Mouse (Mus musculus) bone marrow macrophage, adult 2 months (primary cell): ENCODE data around the gene Aco2. TPM values are rescaled to one million over a fixed set of nuclear protein-coding genes. Genes with fewer than 3 reads are reported as not detected.
A peak's percentile ranks its signal among the peaks of the same experiment; 100 is the strongest.

Experiments
- H3K27ac ChIP-seq: 2 replicates; pipeline ENCODE4 v1.5.1; 2012; ENCODE audit warnings: low read depth, low read length; ENCODE audit not compliant: insufficient read depth
- H3K4me1 ChIP-seq: 2 replicates; pipeline ENCODE4 v1.6.1; 2012; ENCODE audit warnings: low read length; ENCODE audit not compliant: control insufficient read depth, insufficient read depth
- H3K4me3 ChIP-seq: 2 replicates; pipeline ENCODE4 v1.5.1; 2012; ENCODE audit warnings: mild to moderate bottlenecking, low read length, moderate library complexity; ENCODE audit not compliant: insufficient read depth
- CTCF ChIP-seq: IDR thresholded peaks from 2 replicates; pipeline ENCODE4 v1.5.1; 2012; ENCODE audit warnings: low read depth, mild to moderate bottlenecking, low read length, moderate library complexity
- POLR2A ChIP-seq: IDR thresholded peaks from 2 replicates; pipeline ENCODE4 v1.6.1; 2012; ENCODE audit warnings: mild to moderate bottlenecking, low read depth, low read length, borderline replicate concordance
- polyA plus RNA-seq: library from polyadenylated mRNA; stranded (reverse); fragments of >200 nt; gene quantifications from 2 replicates; pipeline ENCODE4 v1.2.4, GENCODE M21; 2012; ENCODE audit not compliant: missing spikeins, insufficient read depth, insufficient read length

Aco2 gene
- polyA plus RNA-seq, 1 experiment = 97.0 TPM

DNA sequence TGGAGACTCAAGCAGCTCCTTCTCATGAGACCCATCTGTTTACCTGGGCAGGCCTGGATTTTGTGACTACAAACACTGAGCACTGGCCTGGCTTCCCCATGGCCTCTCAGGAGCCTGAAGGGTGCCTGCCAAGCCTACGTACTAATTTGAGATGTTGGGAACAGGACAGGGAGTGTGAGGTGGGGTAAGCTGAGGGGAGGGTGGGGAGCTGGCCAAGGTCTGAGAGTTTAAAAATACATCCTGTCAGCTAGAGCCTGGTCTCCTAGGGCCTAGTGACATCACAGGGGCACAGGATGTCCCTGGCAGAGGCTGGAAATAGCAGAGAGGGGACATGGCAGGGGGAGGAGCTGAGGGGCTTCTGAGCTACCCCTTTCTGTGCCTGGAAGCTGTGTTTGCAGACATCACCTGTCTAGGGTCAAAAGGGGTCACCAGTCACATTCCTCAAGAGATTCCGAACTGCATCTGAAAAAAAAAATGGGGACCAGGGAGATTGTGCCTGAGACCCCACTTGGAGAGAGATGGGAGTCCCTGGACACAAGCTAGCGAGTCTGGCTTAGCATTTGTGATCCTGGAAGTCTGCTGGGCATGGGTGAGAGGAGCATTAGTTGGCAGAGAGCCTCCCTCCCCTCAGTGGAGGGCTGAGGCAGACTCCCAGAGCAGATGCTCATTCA is 37.8 kb upstream of the Aco2 start:
- TF ChIP-seq POLR2A = no peak
- TF ChIP-seq CTCF = no peak
- Histone ChIP-seq H3K27ac (no peak overlapping the region), H3K4me3 (no peak overlapping the region), H3K4me1 (peaks cover 23% of the 10 kb centered on the region)

GRCm38 (mm10) chr15:81835007-81835880 is 36.9 kb upstream of the Aco2 start:
- TF ChIP-seq CTCF = no peak
- TF ChIP-seq POLR2A = no peak
- no peak overlapping the region for H3K4me3 ChIP-seq
- H3K27ac ChIP-seq = no peak overlapping the region
- peaks cover 29% of the 10 kb centered on the region for H3K4me1 ChIP-seq

DNA sequence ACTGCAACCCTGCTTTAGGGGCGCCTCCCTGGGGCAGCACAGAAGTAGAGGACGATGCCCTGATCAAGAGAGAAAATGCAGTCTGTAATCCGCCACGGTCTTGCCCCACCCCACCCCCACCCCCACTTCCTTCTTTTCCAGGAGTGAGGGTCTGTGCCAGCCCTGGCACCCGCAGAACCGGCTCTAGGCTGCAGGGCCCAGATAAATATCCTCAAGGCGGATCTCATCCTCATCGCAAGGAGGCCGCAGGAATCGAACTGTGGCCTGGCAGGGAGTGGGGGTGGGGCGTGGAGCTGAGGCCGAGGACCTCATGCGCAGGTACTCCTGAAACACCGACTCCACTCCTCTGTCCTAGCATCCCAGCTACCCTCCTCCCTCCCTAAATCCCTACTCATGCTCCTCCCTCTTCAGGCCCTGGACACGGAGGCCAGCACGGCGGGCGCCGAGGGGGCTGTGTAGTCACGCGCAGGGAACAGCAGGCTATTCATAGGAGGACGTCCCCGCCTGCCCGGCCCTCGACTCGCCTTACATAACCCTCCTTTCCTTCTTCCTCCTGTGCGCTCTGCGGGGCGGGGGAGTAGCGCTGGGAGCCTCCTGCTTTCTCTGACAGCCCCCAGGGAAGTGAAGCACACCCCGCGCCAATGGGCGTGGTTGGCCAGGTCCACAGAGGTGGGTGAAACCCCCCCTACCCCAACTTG is 35.8 kb upstream of the Aco2 start:
- H3K4me1 ChIP-seq = peaks cover 27% of the 10 kb centered on the region
- H3K27ac ChIP-seq = peak overlapping the region; percentile 65
- H3K4me3 ChIP-seq = peak overlapping the region; percentile 62
- TF ChIP-seq POLR2A (no peak), CTCF (no peak)

- H3K4me3 ChIP-seq = no peak overlapping the region
- H3K27ac ChIP-seq = no peak overlapping the region
- no peak for TF ChIP-seq CTCF
- TF ChIP-seq POLR2A = no peak
- peaks cover 27% of the 10 kb centered on the region for H3K4me1 ChIP-seq
These were observed 34.9 kb upstream of the Aco2 start for GRCm38 (mm10) chr15:81836966-81837920.

DNA sequence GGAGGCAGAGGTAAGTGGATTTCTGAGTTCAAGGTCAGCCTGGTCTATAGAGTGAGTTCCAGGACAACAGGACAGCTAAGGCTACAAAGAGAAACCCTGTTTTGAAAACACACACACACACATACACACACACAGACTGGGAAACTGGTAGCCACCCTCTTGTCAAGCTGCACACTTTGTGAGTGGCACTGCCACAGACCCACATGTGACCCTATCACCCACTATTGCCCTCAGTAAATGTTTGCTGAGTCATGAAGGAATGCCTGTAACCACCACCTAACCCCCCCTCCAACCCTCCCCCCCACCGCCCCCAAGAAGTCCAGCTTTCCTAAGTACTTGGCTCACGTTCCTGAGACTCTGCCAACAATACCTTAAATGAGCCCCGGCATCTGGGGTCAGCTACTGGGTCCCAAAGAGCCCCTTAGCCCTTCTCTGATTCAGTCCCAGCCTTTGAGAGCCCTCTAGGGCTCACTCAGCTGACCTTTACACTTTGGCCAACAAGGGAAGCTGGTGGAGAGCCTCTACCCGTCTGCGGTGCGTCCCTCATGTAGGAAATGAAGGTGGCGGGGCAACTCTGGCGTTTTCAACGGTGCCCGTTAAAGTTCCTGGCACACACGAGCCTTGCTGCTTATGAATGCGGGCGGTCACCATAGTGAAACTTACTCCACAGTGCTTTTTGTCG is 33.4 kb upstream of the Aco2 start:
- Histone ChIP-seq H3K27ac (no peak overlapping the region), H3K4me1 (peaks cover 27% of the 10 kb centered on the region), H3K4me3 (no peak overlapping the region)
- TF ChIP-seq CTCF (no peak), POLR2A (no peak)

- Histone ChIP-seq H3K4me3 (no peak overlapping the region), H3K27ac (no peak overlapping the region), H3K4me1 (peaks cover 27% of the 10 kb centered on the region)
- TF ChIP-seq POLR2A (no peak), CTCF (no peak)
These were observed 32.5 kb upstream of the Aco2 start for GRCm38 (mm10) chr15:81839634-81840033.

GRCm38 (mm10) chr15:81840306-81840705 is 31.8 kb upstream of the Aco2 start:
- Histone ChIP-seq H3K4me3 (no peak overlapping the region), H3K4me1 (peaks cover 33% of the 10 kb centered on the region), H3K27ac (no peak overlapping the region)
- TF ChIP-seq POLR2A = no peak
- no peak for TF ChIP-seq CTCF

DNA sequence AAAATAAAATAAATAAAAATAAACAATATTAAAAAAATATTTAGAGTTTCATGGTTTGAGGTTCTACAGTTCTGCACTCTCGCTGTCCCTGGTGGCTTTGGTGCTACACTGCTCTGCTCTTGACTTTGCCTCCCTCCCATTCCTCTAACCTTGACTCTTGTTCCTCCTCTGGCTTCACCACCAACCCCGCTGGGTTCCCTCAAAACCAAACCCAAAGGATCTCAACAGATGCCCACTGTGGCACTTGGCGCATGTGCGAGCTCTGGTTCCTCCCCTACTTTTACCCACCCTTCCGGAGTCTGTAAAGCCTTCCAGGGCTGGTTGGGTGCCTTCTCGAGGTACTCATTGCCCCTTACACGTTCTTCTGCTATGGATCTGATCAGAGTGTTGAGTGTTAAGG is 29.8 kb upstream of the Aco2 start:
- no peak for TF ChIP-seq CTCF
- no peak for TF ChIP-seq POLR2A
- Histone ChIP-seq H3K4me3 (no peak overlapping the region), H3K4me1 (peaks cover 34% of the 10 kb centered on the region), H3K27ac (no peak overlapping the region)

DNA sequence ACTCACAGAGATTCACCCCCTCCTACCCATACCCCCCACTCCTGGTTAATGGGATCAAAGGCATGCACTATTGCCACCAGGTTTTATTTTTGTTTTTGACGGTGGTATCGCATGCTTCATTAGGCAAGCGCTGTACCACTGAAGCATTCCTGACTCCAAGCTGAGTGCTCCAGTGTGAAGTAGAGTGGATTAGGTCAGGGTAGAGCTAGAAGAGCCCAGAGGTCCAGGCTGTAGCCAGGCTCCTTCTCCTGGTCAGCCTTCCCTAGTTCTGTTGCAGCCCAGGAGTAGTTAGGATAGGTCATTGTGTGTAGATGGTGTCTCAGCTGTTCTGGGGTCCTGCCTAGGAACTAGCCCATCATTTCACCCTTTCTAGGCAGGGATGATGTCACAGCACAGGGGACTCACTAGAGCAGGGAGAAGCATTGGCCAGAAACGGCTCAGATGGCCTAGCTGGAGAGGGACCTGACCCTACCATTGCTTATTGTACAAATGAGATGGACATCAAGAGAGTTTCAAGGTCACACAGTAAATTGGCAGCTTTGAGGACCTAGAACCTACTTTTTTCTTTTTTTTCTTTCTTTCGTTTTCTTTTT is 27.0 kb upstream of the Aco2 start:
- Histone ChIP-seq H3K4me3 (no peak overlapping the region), H3K4me1 (peaks cover 29% of the 10 kb centered on the region), H3K27ac (peak overlapping the region; percentile 51)
- TF ChIP-seq POLR2A = no peak
- TF ChIP-seq CTCF = no peak
